ENCODE assay signal across 8 mouse cellular contexts in the genomic region with DNA sequence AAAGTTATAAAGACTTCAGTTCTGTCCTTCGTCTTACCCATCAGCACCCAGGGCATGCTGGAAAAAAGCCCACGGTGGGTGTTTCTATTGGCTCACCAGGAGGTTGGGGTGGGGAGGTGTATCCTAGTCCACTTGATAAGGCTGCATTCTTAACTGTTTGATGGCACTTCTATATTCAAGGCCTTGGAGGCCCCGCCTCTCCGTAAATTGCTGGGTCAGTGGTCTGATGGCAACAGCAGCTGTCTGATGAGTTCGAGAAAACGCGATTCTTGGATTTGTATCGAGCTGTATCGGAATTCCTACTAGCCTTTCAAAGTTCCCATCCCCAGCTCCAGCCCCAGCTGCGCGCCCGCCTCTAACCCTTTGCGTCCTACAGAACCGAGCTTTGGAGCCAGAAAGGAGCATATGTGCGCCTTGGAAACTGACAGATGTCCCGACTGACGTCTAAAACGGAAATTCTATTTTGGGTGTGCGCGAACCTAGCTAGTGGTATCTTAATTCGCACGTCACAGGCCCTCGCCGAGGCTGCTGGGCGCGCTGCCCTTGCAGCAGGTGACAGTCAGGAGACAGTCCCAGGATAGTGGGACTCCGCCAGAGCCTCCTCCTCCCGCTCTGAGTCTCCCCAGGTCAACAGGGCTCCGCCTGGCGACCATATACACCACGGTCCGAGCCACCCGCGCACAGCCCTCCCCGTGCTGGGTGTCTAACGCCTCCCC. TPM values are rescaled to one million over a fixed set of nuclear protein-coding genes. Genes with fewer than 3 reads are reported as not detected.
DNase-seq lines count a peak whose midpoint lies in the region; ATAC-seq and TF ChIP-seq lines count a peak whose summit lies in the region.

No protein-coding gene starts in this region.

- peak; percentile 83 for DNase-seq in CD4-positive, CD25-positive, alpha-beta regulatory T cell, adult 2 months (ENCODE audit: low read depth, low spot score)
- peak; percentile 53 for DNase-seq in kidney, postnatal 10 days
- DNase-seq in liver, result peak; percentile 76
- peak; percentile 32 for DNase-seq in thymus, postnatal 4 days

- peak; percentile 77 for ATAC-seq in heart, embryonic 13.5 days (ENCODE audit: extremely low read depth, insufficient number of reproducible peaks, low FRiP score, low TSS enrichment)
- peak; percentile 89 for ATAC-seq in midbrain, embryonic 16.5 days

- H3K4me1 ChIP-seq in bone marrow, adult 2 months (ENCODE audit: control insufficient read depth, insufficient read depth, low read length), result peaks cover 2% of the 10 kb centered on the region; the same call in 1 of the 2 replicates
- H3K4me1 ChIP-seq in erythroblast, embryonic 14.5 days (ENCODE audit: control insufficient read depth), result peaks cover 44% of the 10 kb centered on the region
- H3K4me1 ChIP-seq in heart, embryonic 13.5 days, result peaks cover 28% of the 10 kb centered on the region
- peaks cover 9% of the 10 kb centered on the region for H3K4me1 ChIP-seq in midbrain, embryonic 16.5 days (ENCODE audit: control insufficient read depth, insufficient read depth, low read length)

- peak overlapping the region; percentile 70 for H3K4me2 ChIP-seq in heart, embryonic 13.5 days
- H3K4me2 ChIP-seq in midbrain, embryonic 16.5 days (ENCODE audit: low read length), result peak overlapping the region; percentile 88

- H3K4me3 ChIP-seq in bone marrow, adult 2 months (replicated peaks; ENCODE audit: control insufficient read depth, low read depth, low read length), result peak overlapping the region; percentile 87
- peak overlapping the region; percentile 82 for H3K4me3 ChIP-seq in erythroblast, embryonic 14.5 days (replicated peaks)
- peak overlapping the region; percentile 78 for H3K4me3 ChIP-seq in heart, embryonic 13.5 days
- peak overlapping the region; percentile 80 for H3K4me3 ChIP-seq in midbrain, embryonic 16.5 days (ENCODE audit: low read depth, low read length)

- 2% methylated on average over 36 of the region's 36 CpGs for WGBS in bone marrow, adult 2 months
- WGBS in heart, embryonic 13.5 days, result 2% methylated on average over 36 of the region's 36 CpGs
- 4% methylated on average over 36 of the region's 36 CpGs for WGBS in midbrain, embryonic 16.5 days

- peaks cover 18% of the 10 kb centered on the region for H3K36me3 ChIP-seq in erythroblast, embryonic 14.5 days (ENCODE audit: control insufficient read depth)
- peaks cover 7% of the 10 kb centered on the region; the same call in 1 of the 2 replicates for H3K36me3 ChIP-seq in heart, embryonic 13.5 days
- H3K36me3 ChIP-seq in midbrain, embryonic 16.5 days (ENCODE audit: control insufficient read depth, insufficient read depth, low read length), result no peaks in the 10 kb centered on the region

- peak; percentile 10; the same call in 1 of the 2 replicates for TF ChIP-seq CTCF in bone marrow, adult 2 months (IDR thresholded peaks at IDR 0.05; ENCODE audit: control insufficient read depth, insufficient read depth, low read length)

- no peaks in the 10 kb centered on the region for H3K27me3 ChIP-seq in erythroblast, embryonic 14.5 days (ENCODE audit: control insufficient read depth)
- H3K27me3 ChIP-seq in heart, embryonic 13.5 days (replicated peaks), result 0 out of 2 replicates have a peak, but pooled peaks cover 3% of the 10 kb centered on the region
- H3K27me3 ChIP-seq in midbrain, embryonic 16.5 days (ENCODE audit: control insufficient read depth, insufficient read depth, low read depth, low read length), result no peaks in the 10 kb centered on the region

- H3K9ac ChIP-seq in heart, embryonic 13.5 days, result peak overlapping the region; percentile 93
- peak overlapping the region; percentile 86 for H3K9ac ChIP-seq in midbrain, embryonic 16.5 days (ENCODE audit: low read depth, low read length)

- TF ChIP-seq POLR2A in bone marrow, adult 2 months (IDR thresholded peaks at IDR 0.05; ENCODE audit: borderline replicate concordance, control insufficient read depth, low read depth, low read length), result no peak

- peaks cover 12% of the 10 kb centered on the region for H3K9me3 ChIP-seq in erythroblast, embryonic 14.5 days (ENCODE audit: control insufficient read depth, low read length)
- no peaks in the 10 kb centered on the region for H3K9me3 ChIP-seq in heart, embryonic 13.5 days
- H3K9me3 ChIP-seq in midbrain, embryonic 16.5 days (replicated peaks; ENCODE audit: control insufficient read depth, low read length, poor library complexity, severe bottlenecking), result no peaks in the 10 kb centered on the region

- H3K27ac ChIP-seq in bone marrow, adult 2 months (ENCODE audit: control insufficient read depth, insufficient read depth, low read depth, low read length, poor library complexity), result peak overlapping the region; percentile 66
- peak overlapping the region; percentile 96 for H3K27ac ChIP-seq in heart, embryonic 13.5 days (replicated peaks)
- peak overlapping the region; percentile 93 for H3K27ac ChIP-seq in midbrain, embryonic 16.5 days (ENCODE audit: low read length)

RNA-seq across cellular contexts. Expression of a gene that starts 0.5 kb away (rescaled TPM):
- polyA plus RNA-seq in bone marrow, adult 2 months (2011; ENCODE audit: insufficient read depth, insufficient read length, low replicate concordance, missing spikeins), result 5.8 and 10.8 TPM in 2 replicates
- 1.8 and 4.8 TPM in 2 replicates for polyA plus RNA-seq in erythroblast, embryonic 14.5 days (2012)
- polyA plus RNA-seq in heart, embryonic 13.5 days (2015; fragmentation: Nextera tagmentation; extraction: Ambion mirVana), result 46.1 and 48.2 TPM in 2 replicates
- polyA plus RNA-seq in midbrain, embryonic 16.5 days (2015; fragmentation: Nextera tagmentation; extraction: Ambion mirVana), result 18.9 and 26.3 TPM in 2 replicates

RNA-seq across cellular contexts. Expression of a gene that starts 10.6 kb away (rescaled TPM):
- polyA plus RNA-seq in bone marrow, adult 2 months (2011; ENCODE audit: insufficient read depth, insufficient read length, low replicate concordance, missing spikeins), result not detected in 2 replicates
- polyA plus RNA-seq in erythroblast, embryonic 14.5 days (2012), result not detected in 2 replicates
- 0.13 and 0.19 TPM in 2 replicates for polyA plus RNA-seq in heart, embryonic 13.5 days (2015; fragmentation: Nextera tagmentation; extraction: Ambion mirVana)
- polyA plus RNA-seq in midbrain, embryonic 16.5 days (2015; fragmentation: Nextera tagmentation; extraction: Ambion mirVana), result 0.05 TPM in 1 of 2 replicates, not detected in the other

RNA-seq across cellular contexts. Expression of a gene that starts 21.1 kb away (rescaled TPM):
- polyA plus RNA-seq in bone marrow, adult 2 months (2011; ENCODE audit: insufficient read depth, insufficient read length, low replicate concordance, missing spikeins), result 2.4 and 2.9 TPM in 2 replicates
- 0.16 and 0.30 TPM in 2 replicates for polyA plus RNA-seq in erythroblast, embryonic 14.5 days (2012)
- polyA plus RNA-seq in heart, embryonic 13.5 days (2015; fragmentation: Nextera tagmentation; extraction: Ambion mirVana), result 3.1 and 4.2 TPM in 2 replicates
- polyA plus RNA-seq in midbrain, embryonic 16.5 days (2015; fragmentation: Nextera tagmentation; extraction: Ambion mirVana), result 2.9 and 4.0 TPM in 2 replicates

RNA-seq across cellular contexts. Expression of a gene that starts 48.6 kb away (rescaled TPM):
- 16.0 and 20.8 TPM in 2 replicates for polyA plus RNA-seq in bone marrow, adult 2 months (2011; ENCODE audit: insufficient read depth, insufficient read length, low replicate concordance, missing spikeins)
- 8.7 and 12.3 TPM in 2 replicates for polyA plus RNA-seq in erythroblast, embryonic 14.5 days (2012)
- 23.7 and 25.3 TPM in 2 replicates for polyA plus RNA-seq in heart, embryonic 13.5 days (2015; fragmentation: Nextera tagmentation; extraction: Ambion mirVana)
- 3.4 and 4.2 TPM in 2 replicates for polyA plus RNA-seq in midbrain, embryonic 16.5 days (2015; fragmentation: Nextera tagmentation; extraction: Ambion mirVana)

Comparison
In these comparisons a context has a peak if more than half of its experiments do, and no peak if none do; other contexts are left out.
1. Peak in every context shown above with its lines: DNase-seq, ATAC-seq, H3K4me3 ChIP-seq and H3K27ac ChIP-seq.
2. DNase-seq: peak in every context shown above with its lines; median percentile 83 in CD4-positive, CD25-positive, alpha-beta regulatory T cell, adult 2 months; 76 in liver; 53 in kidney, postnatal 10 days; 32 in thymus, postnatal 4 days.